8 mouse cellular contexts compared by ENCODE assay signal in the genomic region with DNA sequence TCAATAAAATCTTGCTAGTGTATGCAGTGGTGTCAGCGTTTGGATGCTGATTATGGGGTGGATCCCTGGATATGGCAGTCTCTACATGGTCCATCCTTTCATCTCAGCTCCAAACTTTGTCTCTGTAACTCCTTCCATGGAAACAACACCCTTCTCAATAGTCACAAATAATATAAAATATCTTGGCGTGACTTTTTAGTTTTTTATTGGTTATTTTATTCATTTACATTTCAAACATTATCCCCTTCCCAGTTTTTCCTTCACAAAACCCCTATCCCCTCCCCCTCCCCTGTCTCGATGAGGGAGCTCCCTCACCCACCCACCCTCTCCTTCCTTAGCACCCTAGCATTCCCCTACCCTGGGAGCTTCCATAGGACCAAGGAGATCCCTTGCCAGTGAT. TPM values are rescaled to one million over a fixed set of nuclear protein-coding genes. Genes with fewer than 3 reads are reported as not detected.
DNase-seq lines count a peak whose midpoint lies in the region; ATAC-seq and TF ChIP-seq lines count a peak whose summit lies in the region.
"Not testable (repeated sequence)": the region's sequence is repeated elsewhere in the genome, so short reads cannot be mapped to it uniquely, and the experiment has no call there.
"Had no signal": no experiment of that assay in that cellular context is flagged by ENCODE, and none has a peak within 500 bp of the region (broad histone marks: within the 10 kb centered on the region; RNA-seq: fewer than 3 reads in every experiment).

No protein-coding gene starts in this region.

- not testable (repeated sequence) for H3K4me1 ChIP-seq in forebrain, postnatal 0 days (ENCODE audit: insufficient read depth); midbrain, embryonic 11.5 days (ENCODE audit: control insufficient read depth, insufficient read depth, low read length); neural tube, embryonic 11.5 days (ENCODE audit: control insufficient read depth, insufficient read depth, low read length)

- not testable (repeated sequence) for ATAC-seq in forebrain, postnatal 0 days; midbrain, embryonic 11.5 days (ENCODE audit: low FRiP score); neural tube, embryonic 11.5 days (ENCODE audit: insufficient read depth, low FRiP score, low TSS enrichment)

- H3K27ac ChIP-seq in forebrain, postnatal 0 days (ENCODE audit: low read depth, low read length); midbrain, embryonic 11.5 days (ENCODE audit: low read depth, low read length); neural tube, embryonic 11.5 days (ENCODE audit: low read depth, low read length): not testable (repeated sequence)

- H3K9ac ChIP-seq in forebrain, postnatal 0 days; midbrain, embryonic 11.5 days (ENCODE audit: low read length); neural tube, embryonic 11.5 days (ENCODE audit: low read length): not testable (repeated sequence)

- TF ChIP-seq CTCF in forebrain, postnatal 0 days (IDR thresholded peaks at IDR 0.05; ENCODE audit: low read depth), result not testable (repeated sequence)

- DNase-seq in Muller cell, postnatal 12 days (ENCODE audit: inconsistent ontology term), result peak; percentile 46
- DNase-seq in embryo, embryonic 11 days, result peak; percentile 59
- DNase-seq in forebrain, postnatal 0 days, result peak; percentile 17
- DNase-seq in induced T-regulatory cell, adult 2 months (ENCODE audit: low read depth), result peak; percentile 0
- peak; percentile 95 for DNase-seq in midbrain, embryonic 11.5 days (ENCODE audit: low spot score, missing footprints)
- DNase-seq in neural tube, embryonic 11.5 days (ENCODE audit: low spot score), result peak; percentile 79

- H3K4me3 ChIP-seq in forebrain, postnatal 0 days (ENCODE audit: low read depth, low read length); midbrain, embryonic 11.5 days (ENCODE audit: low read depth, low read length); neural tube, embryonic 11.5 days (ENCODE audit: low read depth, low read length): not testable (repeated sequence)

- H3K4me2 ChIP-seq in forebrain, postnatal 0 days (ENCODE audit: low read depth); midbrain, embryonic 11.5 days; neural tube, embryonic 11.5 days (ENCODE audit: low read depth): not testable (repeated sequence)

- not testable (repeated sequence) for H3K36me3 ChIP-seq in forebrain, postnatal 0 days (ENCODE audit: insufficient read depth); midbrain, embryonic 11.5 days (ENCODE audit: control insufficient read depth, insufficient read depth, low read length); neural tube, embryonic 11.5 days (ENCODE audit: control insufficient read depth, insufficient read depth, low read length)

- 74% methylated on average over 2 of the region's 3 CpGs for WGBS in forebrain, postnatal 0 days
- WGBS in midbrain, embryonic 11.5 days, result 76% methylated on average over 2 of the region's 3 CpGs
- 76% methylated on average over 2 of the region's 3 CpGs for WGBS in neural tube, embryonic 11.5 days

- not testable (repeated sequence) for H3K9me3 ChIP-seq in forebrain, postnatal 0 days (ENCODE audit: low read length); midbrain, embryonic 11.5 days (ENCODE audit: control insufficient read depth, low read length); neural tube, embryonic 11.5 days (ENCODE audit: control insufficient read depth, low read length)

- H3K27me3 ChIP-seq in forebrain, postnatal 0 days (ENCODE audit: insufficient read depth, low read length); midbrain, embryonic 11.5 days (ENCODE audit: control insufficient read depth, insufficient read depth, low read length); neural tube, embryonic 11.5 days (ENCODE audit: control insufficient read depth, insufficient read depth, low read length): not testable (repeated sequence)

RNA-seq across cellular contexts. Expression of a gene that starts 44.9 kb away (rescaled TPM):
- 9.2 and 12.5 TPM in 2 replicates for total RNA-seq in forebrain, postnatal 0 days (2014; rRNA removed)
- polyA plus RNA-seq in forebrain, postnatal 0 days (2015; fragmentation: Nextera tagmentation; extraction: Ambion mirVana), result 3.7 and 6.4 TPM in 2 replicates
- 7.9 and 9.2 TPM in 2 replicates for polyA plus RNA-seq in midbrain, embryonic 11.5 days (2014; fragmentation: Nextera tagmentation; extraction: Ambion mirVana)
- 10.4 and 10.6 TPM in 2 replicates for polyA plus RNA-seq in neural tube, embryonic 11.5 days (2014; fragmentation: Nextera tagmentation; extraction: Ambion mirVana)
- polyA plus RNA-seq: adrenal gland, adult 2 months; C2C12 had no signal

Comparison
In these comparisons a context has a peak if more than half of its experiments do, and no peak if none do; other contexts are left out.
1. DNase-seq: peak in every context shown above with its lines; median percentile 95 in midbrain, embryonic 11.5 days; 79 in neural tube, embryonic 11.5 days; 59 in embryo, embryonic 11 days; 46 in Muller cell, postnatal 12 days; 17 in forebrain, postnatal 0 days; 0 in induced T-regulatory cell, adult 2 months.